Comparison of ENCODE assay signal across 2 mouse cellular contexts in the genomic region with DNA sequence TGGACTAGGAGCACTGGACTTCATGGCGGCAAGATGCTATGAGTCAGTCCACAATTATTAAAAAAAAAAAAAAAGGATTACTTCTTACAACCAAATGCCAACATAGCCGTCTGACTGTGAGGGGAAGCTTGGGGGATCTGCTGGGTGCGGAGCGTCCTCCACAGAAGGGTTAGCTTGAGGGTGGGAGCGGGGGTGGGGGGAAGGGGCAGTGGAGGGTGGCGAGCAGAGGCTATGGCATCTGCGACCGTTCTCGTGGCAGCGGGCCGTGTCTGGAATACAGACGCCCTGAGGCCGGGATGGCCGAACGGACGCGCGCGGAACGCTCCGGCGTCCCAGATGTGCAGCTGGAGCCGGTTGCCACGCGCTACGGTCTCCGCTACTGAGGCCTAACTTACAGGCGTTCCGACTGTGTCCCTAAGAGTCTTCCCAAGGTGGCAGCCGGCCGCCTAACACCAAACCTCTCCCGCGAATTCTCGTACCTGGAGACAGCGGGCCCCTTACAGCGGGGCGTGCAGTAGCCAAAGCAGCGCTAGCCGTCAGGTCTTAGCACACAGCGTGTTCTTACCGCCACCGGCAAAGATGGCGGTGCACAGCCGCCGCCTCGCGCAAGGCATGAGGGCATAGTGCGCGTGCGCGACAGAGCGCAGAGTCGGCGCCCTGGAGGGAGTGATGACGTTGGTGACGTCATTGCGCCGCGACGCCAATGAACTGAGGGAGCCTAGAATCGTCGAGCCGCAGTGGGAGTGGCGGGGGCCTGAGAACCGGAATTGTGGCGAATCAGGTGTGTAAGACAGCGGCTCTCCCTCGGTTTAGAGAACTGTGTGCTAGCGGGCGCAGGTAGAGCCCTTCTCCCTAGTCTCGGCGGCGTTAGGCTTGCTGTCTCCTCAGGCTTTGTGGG.
TF ChIP-seq lines count a peak whose summit lies in the region.

Gene Abce1, minus strand, starts transcription at position 677 of the 898 bp plus-strand sequence.
Gene Anapc10, plus strand, starts transcription at position 757 of the 898 bp plus-strand sequence.

TF ChIP-seq in C2C12, 6 proteins besides CTCF, POLR2A, EP300 and RAD21 (continued from another document):
- TF ChIP-seq MAX (IDR thresholded peaks at IDR 0.05), result peak; percentile 93

TF ChIP-seq in myocyte, 11 proteins besides CTCF, POLR2A, EP300 and RAD21 (continued from another document):
- TF ChIP-seq TCF3 (IDR thresholded peaks at IDR 0.05; ENCODE audit: insufficient read length, low read depth) (no peak), POLR2AphosphoS2 (IDR thresholded peaks at IDR 0.05; ENCODE audit: insufficient read length, low read depth) (peak; percentile 96), SRF (IDR thresholded peaks at IDR 0.05; ENCODE audit: control insufficient read depth, insufficient read length, low read depth) (peak; percentile 95), MYOG (IDR thresholded peaks at IDR 0.05; ENCODE audit: control insufficient read depth in 1 of 3, insufficient read depth in 1 of 3, insufficient read length in 2 of 3, low read depth in 2 of 3) (peak in 2 of 3 experiments; percentile 32 to 51), MYOD1 (IDR thresholded peaks at IDR 0.05; ENCODE audit: control insufficient read depth in 1 of 3, insufficient read length in 2 of 3, low read depth in 2 of 3) (peak in 1 of 3 experiments; percentile 50), REST (IDR thresholded peaks at IDR 0.05; ENCODE audit: insufficient read depth, insufficient read length) (no peak)
